Mouse (Mus musculus) midbrain, embryonic 11.5 days (tissue): ENCODE data around the gene Rin2. TPM values are rescaled to one million over a fixed set of nuclear protein-coding genes. Genes with fewer than 3 reads are reported as not detected.

Experiments used
- ATAC-seq: fragments of 200-750 bp; cut with Nextera tagmentation; 2 replicates; pipeline ENCODE4 v1.8.0; 2017; ENCODE audit warnings: moderate TSS enrichment, moderate library complexity; ENCODE audit not compliant: low FRiP score
- DNase-seq: peaks from one replicate; pipeline ENCODE4 v3.0.0; 2015; ENCODE audit warnings: low spot score; ENCODE audit errors: missing footprints
- H3K27ac ChIP-seq: fragments of 300-500 bp; sonication (generic); 2 replicates; pipeline ENCODE4 v1.5.1; 2014; ENCODE audit warnings: low read depth, low read length
- H3K27me3 ChIP-seq: fragments of 300-500 bp; sonication (generic); 2 replicates; pipeline ENCODE4 v1.6.1; 2014; ENCODE audit warnings: mild to moderate bottlenecking, low read length, moderate library complexity, mixed read lengths; ENCODE audit not compliant: control insufficient read depth, insufficient read depth
- H3K36me3 ChIP-seq: fragments of 300-500 bp; sonication (generic); 2 replicates; pipeline ENCODE4 v1.6.1; 2014; ENCODE audit warnings: mild to moderate bottlenecking, low read length, moderate library complexity, mixed read lengths; ENCODE audit not compliant: control insufficient read depth, insufficient read depth
- H3K4me1 ChIP-seq: fragments of 300-500 bp; sonication (generic); 2 replicates; pipeline ENCODE4 v1.6.1; 2014; ENCODE audit warnings: low read length; ENCODE audit not compliant: control insufficient read depth, insufficient read depth
- H3K4me2 ChIP-seq: fragments of 300-500 bp; sonication (generic); 2 replicates; pipeline ENCODE4 v1.6.1; 2014; ENCODE audit warnings: mild to moderate bottlenecking, moderate library complexity
- H3K4me3 ChIP-seq: fragments of 300-500 bp; sonication (generic); 2 replicates; pipeline ENCODE4 v1.5.1; 2014; ENCODE audit warnings: low read depth, low read length
- H3K9ac ChIP-seq: fragments of 300-500 bp; sonication (generic); 2 replicates; pipeline ENCODE4 v1.6.1; 2014; ENCODE audit warnings: low read length
- H3K9me3 ChIP-seq: fragments of 300-500 bp; sonication (generic); 2 replicates; pipeline ENCODE4 v1.6.1; 2016; ENCODE audit warnings: low read length; ENCODE audit not compliant: control insufficient read depth
- WGBS: fragments of 180-500 bp; shearing (Covaris S2); extraction: QIAGEN DNeasy Blood & Tissue Kit; methylation state at CpG from one replicate; pipeline ENCODE4 v1.1.7; 2014; 5-methylcytosine and 5-hydroxymethylcytosine counted together
- polyA plus RNA-seq: library from polyadenylated mRNA; unstranded; fragments of >200 nt; fragmentation: Nextera tagmentation; extraction: Ambion mirVana; gene quantifications from 2 replicates; pipeline ENCODE4 v1.2.1, GENCODE M21; 2014

Gene Rin2
- polyA plus RNA-seq, 1 experiment from 2014 or later = 11.9 TPM

DNA sequence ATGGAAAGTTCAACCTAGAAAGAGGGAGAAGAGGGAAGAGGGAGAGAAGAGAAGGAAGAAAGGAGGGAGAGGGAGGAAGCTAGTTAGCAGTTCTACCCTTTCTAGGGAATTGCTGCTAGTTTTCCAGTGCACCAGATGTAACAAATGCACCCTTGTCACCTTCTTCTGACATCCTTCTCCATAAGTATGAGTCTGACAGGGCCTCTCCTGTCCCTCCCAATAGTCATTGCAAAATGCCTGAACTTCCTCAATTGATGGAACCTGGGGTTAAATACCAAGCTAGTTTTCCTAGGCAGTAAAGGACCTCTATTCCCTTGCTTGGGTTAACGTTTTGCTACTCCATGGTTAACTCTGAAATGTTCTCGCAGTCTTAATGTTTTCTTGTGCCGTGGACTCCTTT lies 149.7 kb downstream of the Rin2 start:
- Histone ChIP-seq H3K27me3 (no peaks in the 10 kb centered on the region), H3K9me3 (no peaks in the 10 kb centered on the region), H3K27ac (no peak overlapping the region), H3K4me3 (no peak overlapping the region), H3K4me2 (no peak overlapping the region), H3K4me1 (no peaks in the 10 kb centered on the region), H3K36me3 (no peaks in the 10 kb centered on the region), H3K9ac (no peak overlapping the region)
- ATAC-seq = no peak
- WGBS = 91% methylated on average over 3 of the region's 3 CpGs
- no peak for DNase-seq

DNA sequence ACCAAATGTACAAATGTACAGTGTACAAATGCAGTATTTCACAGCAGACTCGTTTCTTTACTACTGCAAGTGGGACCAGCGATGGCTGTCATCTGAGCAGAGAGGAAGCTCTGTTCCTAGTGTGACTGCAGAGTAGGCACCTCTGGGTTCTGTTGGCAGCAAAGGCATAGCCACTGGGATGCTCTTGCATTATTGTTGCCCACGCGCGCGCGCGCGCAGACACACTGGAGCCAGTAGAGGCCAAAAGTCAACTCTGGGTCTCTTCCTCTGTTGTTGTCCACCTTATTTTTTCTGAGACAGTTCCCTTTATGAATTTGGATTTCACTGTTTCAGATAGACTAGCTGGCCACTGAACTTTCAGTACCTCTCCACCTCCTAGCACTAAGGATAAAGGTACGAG lies 150.2 kb downstream of the Rin2 start:
- Histone ChIP-seq H3K27me3 (no peaks in the 10 kb centered on the region), H3K4me2 (no peak overlapping the region), H3K9ac (no peak overlapping the region), H3K4me1 (no peaks in the 10 kb centered on the region), H3K9me3 (no peaks in the 10 kb centered on the region), H3K4me3 (no peak overlapping the region), H3K36me3 (no peaks in the 10 kb centered on the region), H3K27ac (no peak overlapping the region)
- ATAC-seq = no peak
- no peak for DNase-seq
- WGBS = 99% methylated on average over 10 of the region's 10 CpGs

DNA sequence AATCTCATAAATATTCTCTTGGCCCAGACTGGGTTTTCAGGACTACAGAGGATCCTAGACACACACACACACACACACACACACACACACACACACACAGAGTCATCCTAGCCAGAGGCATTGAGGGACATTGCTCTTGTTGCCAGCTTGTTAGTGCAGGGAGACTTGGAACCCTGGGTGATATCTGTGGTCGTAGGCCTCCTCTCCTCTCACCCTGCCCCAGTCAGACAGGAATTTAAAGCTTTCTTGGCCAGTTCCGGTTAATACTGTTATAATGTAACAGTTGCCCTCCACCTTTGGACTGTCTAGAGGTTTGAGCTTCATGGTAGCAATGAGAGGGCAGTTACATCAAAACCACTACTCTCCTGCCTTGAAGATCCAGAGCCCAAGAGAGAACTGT lies 152.9 kb downstream of the Rin2 start:
- no peak overlapping the region for H3K27ac ChIP-seq
- H3K4me2 ChIP-seq = no peak overlapping the region
- 79% methylated on average over 2 of the region's 2 CpGs for WGBS
- peaks cover 4% of the 10 kb centered on the region; the same call in 1 of the 2 replicates for H3K4me1 ChIP-seq
- no peak for DNase-seq
- H3K9me3 ChIP-seq = no peaks in the 10 kb centered on the region
- H3K4me3 ChIP-seq = no peak overlapping the region
- H3K36me3 ChIP-seq = no peaks in the 10 kb centered on the region
- no peak overlapping the region for H3K9ac ChIP-seq
- H3K27me3 ChIP-seq = no peaks in the 10 kb centered on the region
- no peak for ATAC-seq

DNA sequence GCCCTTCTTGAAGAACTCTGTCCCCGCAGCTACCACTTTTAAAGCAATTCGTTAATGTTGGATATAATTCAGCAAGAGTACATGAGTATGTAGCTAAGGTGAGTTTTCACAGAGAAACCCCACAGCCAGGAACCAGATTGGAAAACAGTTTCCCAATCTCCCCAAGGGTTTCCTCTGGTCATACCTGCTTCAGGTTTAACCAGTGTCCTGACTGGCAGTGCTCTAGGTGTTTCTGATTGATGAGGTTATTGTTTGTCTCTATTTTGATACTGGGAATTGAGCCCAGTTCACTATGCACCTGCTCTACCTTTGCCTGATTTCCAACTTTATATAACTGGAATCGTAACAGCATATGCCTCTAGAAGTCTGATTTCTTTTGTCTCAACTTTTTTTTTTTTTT lies 153.6 kb downstream of the Rin2 start:
- Histone ChIP-seq H3K4me1 (peaks cover 4% of the 10 kb centered on the region; the same call in 1 of the 2 replicates), H3K4me3 (no peak overlapping the region), H3K9me3 (no peaks in the 10 kb centered on the region), H3K27ac (no peak overlapping the region), H3K27me3 (no peaks in the 10 kb centered on the region), H3K9ac (no peak overlapping the region), H3K4me2 (no peak overlapping the region), H3K36me3 (no peaks in the 10 kb centered on the region)
- ATAC-seq (no peak), DNase-seq (peak; percentile 41)
- WGBS = 91% methylated on average over 3 of the region's 3 CpGs

DNA sequence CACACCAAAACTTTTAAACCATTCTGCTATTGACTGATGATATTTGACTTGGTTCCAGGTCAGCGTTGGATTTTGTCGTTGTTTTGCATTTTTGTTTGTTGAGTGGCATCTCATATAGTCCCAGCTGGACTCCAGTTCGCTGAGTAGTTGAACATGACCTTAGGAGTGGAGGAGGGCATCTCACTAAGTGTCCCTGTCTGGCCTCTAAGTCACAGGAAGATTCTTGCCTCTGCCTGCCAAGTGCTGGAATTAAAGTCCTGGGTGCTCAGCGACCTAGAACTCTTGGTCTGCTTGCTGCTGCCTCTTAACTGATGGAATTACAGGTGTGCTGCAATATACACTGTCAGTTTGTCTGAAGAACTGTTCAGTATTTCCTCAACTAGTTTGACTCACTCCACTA lies 154.2 kb downstream of the Rin2 start:
- Histone ChIP-seq H3K27me3 (no peaks in the 10 kb centered on the region), H3K27ac (no peak overlapping the region), H3K4me1 (peaks cover 4% of the 10 kb centered on the region; the same call in 1 of the 2 replicates), H3K9ac (no peak overlapping the region), H3K4me3 (no peak overlapping the region), H3K9me3 (no peaks in the 10 kb centered on the region), H3K36me3 (no peaks in the 10 kb centered on the region), H3K4me2 (no peak overlapping the region)
- 86% methylated on average over 4 of the region's 4 CpGs for WGBS
- no peak for DNase-seq
- ATAC-seq = no peak

DNA sequence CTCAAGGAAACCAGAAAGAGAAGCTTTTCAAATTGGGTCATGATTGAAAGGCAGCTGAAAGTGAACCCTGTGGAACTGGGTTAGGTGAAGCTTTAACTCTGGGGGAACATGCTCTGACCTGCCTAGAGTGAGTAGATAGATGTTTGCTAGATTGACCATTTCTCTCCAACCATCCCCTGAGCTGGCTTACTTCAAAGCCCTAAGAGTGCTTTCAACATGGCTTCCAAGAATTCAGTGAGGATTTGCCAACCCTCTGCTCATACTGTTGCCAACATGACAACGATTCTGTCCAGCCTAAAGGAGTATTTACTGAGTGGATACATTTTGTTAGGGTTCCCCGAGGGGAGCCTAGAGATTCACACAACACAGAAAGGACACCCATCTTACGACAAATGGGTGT lies 155.4 kb downstream of the Rin2 start:
- no peak overlapping the region for H3K4me3 ChIP-seq
- H3K9ac ChIP-seq = no peak overlapping the region
- no peaks in the 10 kb centered on the region for H3K27me3 ChIP-seq
- DNase-seq = peak; percentile 65
- no peaks in the 10 kb centered on the region for H3K36me3 ChIP-seq
- WGBS = 89% methylated on average over 3 of the region's 3 CpGs
- no peak overlapping the region for H3K27ac ChIP-seq
- no peak for ATAC-seq
- no peaks in the 10 kb centered on the region for H3K9me3 ChIP-seq
- no peak overlapping the region for H3K4me2 ChIP-seq
- H3K4me1 ChIP-seq = peaks cover 4% of the 10 kb centered on the region; the same call in 1 of the 2 replicates

DNA sequence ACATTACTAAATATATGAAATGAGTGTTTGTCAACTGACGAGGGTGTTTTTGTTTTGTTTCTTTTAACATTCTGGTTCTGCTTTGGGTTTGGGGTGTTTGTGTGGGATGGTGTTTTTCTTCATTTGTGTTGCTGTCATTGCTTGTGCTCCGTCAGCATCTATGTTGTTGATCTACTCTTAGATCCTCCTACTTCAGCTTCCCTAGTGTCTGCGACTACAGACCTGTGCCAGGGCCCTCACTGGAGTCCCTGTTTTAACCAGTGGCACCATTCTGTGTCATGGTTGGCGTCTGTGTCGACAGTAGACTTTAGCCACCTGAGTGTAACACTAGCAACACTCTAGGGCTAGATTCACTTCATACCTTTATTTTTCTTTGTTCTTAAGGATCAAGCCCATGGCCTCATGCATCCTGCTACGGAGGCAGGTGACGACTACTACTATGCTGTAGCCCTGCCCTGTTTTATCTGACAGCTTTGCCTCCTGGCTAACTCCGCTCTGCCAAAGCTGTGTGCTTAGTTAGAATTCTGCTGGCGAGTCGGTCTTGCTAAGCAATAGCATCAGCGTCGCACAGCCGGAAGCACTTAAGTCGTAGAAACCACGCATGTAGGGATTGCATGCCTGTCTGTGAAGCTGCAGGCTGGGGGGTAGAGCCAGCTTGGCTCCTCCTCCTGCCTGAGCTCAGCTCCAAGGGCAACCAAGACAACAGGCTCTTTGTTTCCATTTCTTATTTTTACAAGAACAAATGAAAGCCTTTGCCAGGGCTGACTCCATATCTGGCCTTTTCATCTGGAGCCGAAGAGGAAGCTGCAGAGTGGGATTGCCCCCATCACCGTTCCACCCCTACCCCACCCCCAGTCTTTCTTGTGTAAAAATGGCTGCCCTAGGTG lies 157.2 kb downstream of the Rin2 start:
- DNase-seq = peak; percentile 90
- H3K27me3 ChIP-seq = no peaks in the 10 kb centered on the region
- peak overlapping the region; percentile 10; the same call in 1 of the 2 replicates for H3K27ac ChIP-seq
- 0 out of 2 replicates have a peak overlapping the region, but pooled peaks have one; percentile 5 for H3K4me2 ChIP-seq
- no peak overlapping the region for H3K4me3 ChIP-seq
- H3K9ac ChIP-seq = peak overlapping the region; percentile 7; the same call in 1 of the 2 replicates
- no peaks in the 10 kb centered on the region for H3K9me3 ChIP-seq
- peak; percentile 92 for ATAC-seq
- peaks cover 4% of the 10 kb centered on the region; the same call in 1 of the 2 replicates for H3K4me1 ChIP-seq
- H3K36me3 ChIP-seq = no peaks in the 10 kb centered on the region
- WGBS = 48% methylated on average over 17 of the region's 17 CpGs

DNA sequence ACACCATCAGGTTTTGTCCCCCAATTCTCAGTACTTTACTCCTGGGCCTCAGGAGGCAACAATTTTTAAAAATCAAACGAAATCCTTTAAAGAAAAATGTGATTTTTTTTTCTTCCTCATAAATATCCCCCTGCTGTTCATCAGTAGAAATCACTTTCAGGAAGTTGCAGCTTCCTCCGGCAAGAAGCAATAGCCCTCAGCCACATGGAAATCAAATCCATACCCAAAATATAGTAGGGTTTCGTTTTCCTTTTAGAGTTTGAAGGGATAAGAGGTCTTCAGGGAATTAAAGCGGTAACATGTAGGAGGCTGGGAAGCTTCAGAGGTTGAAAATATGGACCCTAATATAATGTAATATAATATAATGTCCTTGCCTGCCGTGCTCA lies 157.8 kb downstream of the Rin2 start:
- Histone ChIP-seq H3K4me2 (no peak overlapping the region), H3K4me1 (peaks cover 4% of the 10 kb centered on the region; the same call in 1 of the 2 replicates), H3K9ac (peak overlapping the region; percentile 7; the same call in 1 of the 2 replicates), H3K9me3 (no peaks in the 10 kb centered on the region), H3K36me3 (no peaks in the 10 kb centered on the region), H3K27me3 (no peaks in the 10 kb centered on the region), H3K4me3 (no peak overlapping the region), H3K27ac (no peak overlapping the region)
- DNase-seq (peak; percentile 84), ATAC-seq (no peak)
- WGBS = 73% methylated on average over 5 of the region's 5 CpGs

DNA sequence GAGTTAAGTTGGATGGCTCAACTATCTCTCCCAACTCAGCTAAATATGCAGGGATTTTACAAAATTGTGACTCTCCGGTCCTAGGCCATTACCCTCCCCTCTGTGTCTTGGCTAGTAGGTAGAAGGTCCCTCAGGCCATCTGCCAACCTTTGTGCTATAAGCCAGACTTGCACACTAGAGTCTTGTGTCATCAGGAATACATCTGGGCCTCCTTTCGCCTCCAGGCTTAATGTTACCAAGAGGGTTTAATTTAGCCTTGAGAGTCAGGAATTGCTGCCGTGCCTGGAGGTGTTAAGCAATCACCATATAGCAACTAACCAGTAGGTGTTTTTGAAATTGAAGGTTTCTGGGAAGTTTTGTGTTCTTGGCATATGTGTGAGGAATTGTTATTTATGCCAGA lies 158.3 kb downstream of the Rin2 start:
- no peak for DNase-seq
- Histone ChIP-seq H3K4me2 (no peak overlapping the region), H3K36me3 (no peaks in the 10 kb centered on the region), H3K4me3 (no peak overlapping the region), H3K27ac (no peak overlapping the region), H3K27me3 (no peaks in the 10 kb centered on the region), H3K9me3 (no peaks in the 10 kb centered on the region), H3K4me1 (peaks cover 4% of the 10 kb centered on the region; the same call in 1 of the 2 replicates), H3K9ac (no peak overlapping the region)
- WGBS = 88% methylated on average over 3 of the region's 3 CpGs
- ATAC-seq = no peak
